Mouse (Mus musculus): Measurements from ENCODE around the gene Lyzl6.

DNA sequence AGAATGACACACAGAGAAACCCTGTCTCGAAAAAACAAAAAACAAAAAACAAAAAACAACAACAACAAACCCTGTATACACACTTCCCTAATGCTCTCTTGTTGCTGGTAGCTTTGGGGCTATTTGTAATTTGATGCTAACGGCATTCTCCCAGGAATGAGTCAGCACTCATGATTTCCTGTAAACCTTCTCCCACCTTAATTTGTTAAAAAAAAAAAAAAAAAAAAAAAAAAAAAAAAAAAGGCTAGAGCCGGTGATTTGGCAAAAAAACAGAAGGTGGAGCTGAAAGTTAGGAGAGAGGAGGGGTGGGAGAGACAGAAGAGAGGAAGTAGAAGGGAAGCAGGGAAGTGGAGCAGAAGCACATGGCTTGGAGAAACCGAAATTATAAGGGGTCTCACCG lies 32.1 kb downstream of the Lyzl6 start:
- no peak for TF ChIP-seq EP300 (IDR thresholded peaks at IDR 0.05; ENCODE audit: low read depth)
- TF ChIP-seq CTCF (IDR thresholded peaks at IDR 0.05; ENCODE audit: low read depth) = no peak
